Mouse (Mus musculus): ENCODE measurements at regions not wholly inside any gene's neighbourhood (a gene's known extent, or its start where the extent isn't known, plus 50 kb on each side); places are given as distances from the start of the nearest gene placed in this dataset.

GRCm38 (mm10) chr2:180390216-180390996 lies 55.9 kb upstream of the Gata5 start:
- intact Hi-C loops (cut with DNase I), result no loop called here
- DNase-seq, result no peak

- intact Hi-C loops (cut with DNase I), result no loop called here
- DNase-seq, result no peak
Observed at GRCm38 (mm10) chr2:180389486-180389885, 55.0 kb upstream of the Gata5 start.

- intact Hi-C loops (cut with DNase I), result no loop called here
Observed at GRCm38 (mm10) chr2:180389013-180389412, 54.5 kb upstream of the Gata5 start.

GRCm38 (mm10) chr2:180388122-180388521 lies 53.6 kb upstream of the Gata5 start:
- DNase-seq, result no peak
- intact Hi-C loops (cut with DNase I), result no loop called here

More at GRCm38 (mm10) chr2:180389013-180389412, 54.5 kb upstream of the Gata5 start:
- no peak for DNase-seq

- intact Hi-C loops (cut with DNase I), result no loop called here
- DNase-seq, result no peak
Observed at GRCm38 (mm10) chr2:180387305-180387704, 52.8 kb upstream of the Gata5 start.

DNA sequence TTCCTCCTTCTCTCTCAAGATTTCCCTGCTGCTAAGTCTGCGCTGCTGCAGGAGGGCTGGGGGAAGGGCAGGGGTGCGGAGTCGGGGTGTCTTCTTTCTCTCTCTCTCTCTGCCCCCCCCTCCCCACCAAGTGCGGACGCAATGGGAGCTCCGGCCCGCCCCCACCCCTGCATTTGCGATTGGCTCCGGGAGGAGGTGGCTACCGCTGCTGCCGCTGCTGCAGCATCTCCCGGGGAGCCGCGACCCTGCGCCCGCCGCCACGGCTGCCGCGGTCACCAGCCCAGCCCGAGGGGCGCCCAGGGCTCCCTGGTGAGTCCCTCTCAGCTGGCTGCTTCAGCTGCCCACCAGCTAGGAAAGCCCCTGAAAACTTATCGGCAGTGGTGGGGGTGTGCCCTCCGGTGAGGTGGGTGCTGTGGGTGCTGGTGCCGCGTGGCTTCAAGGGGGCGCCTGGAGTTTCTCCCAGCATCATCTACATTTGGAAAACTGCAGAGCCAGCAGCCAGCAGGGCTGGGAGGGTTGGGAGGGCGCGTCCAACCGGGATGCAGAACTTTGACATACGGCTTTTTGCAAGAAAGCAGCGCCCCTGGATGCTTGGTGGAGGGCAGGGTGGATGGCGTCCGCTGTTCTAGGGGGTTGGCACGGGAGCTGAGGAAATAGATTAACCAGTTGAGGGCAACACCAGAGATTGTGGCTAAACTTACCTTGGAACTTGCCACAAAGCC lies 51.6 kb upstream of the Gata5 start:
- no peak for DNase-seq
- intact Hi-C loops (cut with DNase I), result loop anchor here (2.0 kb wide), 1 partner anchor 25 kb away; no protein-coding TSS in a partner anchor

DNA sequence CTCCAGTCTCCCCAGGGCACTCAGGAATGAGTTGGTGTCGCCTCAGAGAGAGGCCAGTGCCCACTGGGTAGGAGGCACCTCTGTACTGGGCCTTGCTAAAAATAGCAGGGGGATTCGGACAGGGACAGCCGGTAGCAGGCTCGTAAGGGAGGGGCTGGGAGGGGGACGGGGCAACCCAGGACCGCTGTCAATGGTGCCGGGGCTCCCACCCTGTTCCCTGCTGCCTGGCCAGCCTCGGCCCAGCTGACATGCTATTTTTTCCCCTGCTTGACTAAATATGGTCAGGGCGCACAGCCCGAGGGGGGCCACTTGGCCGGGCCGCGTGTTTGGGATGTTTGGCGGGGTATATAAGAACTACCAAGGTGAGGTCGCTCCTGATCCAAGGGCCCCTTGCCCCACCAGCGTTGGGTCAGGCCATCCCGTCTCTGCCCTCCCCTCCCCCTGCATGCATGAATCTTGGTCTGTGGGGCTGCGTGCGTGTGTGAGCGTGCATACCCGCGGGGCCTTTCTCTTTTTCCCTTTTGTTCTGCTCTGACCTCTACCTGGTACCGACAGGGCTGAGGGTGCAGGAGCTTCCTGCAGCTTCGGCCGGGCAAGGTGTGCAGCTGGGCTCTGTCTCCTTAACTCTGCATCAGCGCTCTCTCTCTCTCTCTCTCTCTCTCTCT lies 50.9 kb upstream of the Gata5 start:
- intact Hi-C loops (cut with DNase I), result loop anchor here (2.0 kb wide), 1 partner anchor 25 kb away; no protein-coding TSS in a partner anchor
- peak; percentile 71 to 74 for DNase-seq

Small RNAs in the stretch of these regions (microRNA-seq; reads per million reads assigned to microRNA genes)
- gene Mir133a-2 (4.7 to 8.9 reads per million in 2 experiments), gene Mir1a-1 (17.8 to 18.3 reads per million in 2 experiments)

Measured in gastrocnemius, postnatal 36 days (tissue).